Mouse (Mus musculus) limb, embryonic 10.5 days (tissue): ENCODE results near the gene Tymp. TPM values are rescaled to one million over a fixed set of nuclear protein-coding genes. Genes with fewer than 3 reads are reported as not detected.

ENCODE experiments used
- DNase-seq: peaks from one replicate; pipeline ENCODE4 v3.0.0-alpha.2; 2017; ENCODE audit warnings: low spot score
- H3K27ac ChIP-seq: fragments of 300-500 bp; sonication (generic); 2 replicates; pipeline ENCODE4 v1.5.1; 2016; ENCODE audit warnings: mild to moderate bottlenecking
- H3K27me3 ChIP-seq: fragments of 300-500 bp; sonication (generic); 2 replicates; pipeline ENCODE4 v1.6.1; 2016; ENCODE audit warnings: low read depth, mild to moderate bottlenecking; ENCODE audit not compliant: poor library complexity, severe bottlenecking
- H3K36me3 ChIP-seq: fragments of 300-500 bp; sonication (generic); 2 replicates; pipeline ENCODE4 v1.6.1; 2016; ENCODE audit warnings: mild to moderate bottlenecking, moderate library complexity
- H3K4me1 ChIP-seq: fragments of 300-500 bp; sonication (generic); 2 replicates; pipeline ENCODE4 v1.6.1; 2016
- H3K4me3 ChIP-seq: fragments of 300-500 bp; sonication (generic); 2 replicates; pipeline ENCODE4 v1.5.1; 2016; ENCODE audit warnings: mild to moderate bottlenecking, moderate library complexity
- H3K9me3 ChIP-seq: fragments of 300-500 bp; sonication (generic); replicated peaks from 2 replicates; pipeline ENCODE4 v1.6.1; 2016; ENCODE audit warnings: mild to moderate bottlenecking
- WGBS: fragments of 180-500 bp; shearing (Covaris S2); methylation state at CpG from one replicate; pipeline ENCODE4 v1.1.7; 2016; 5-methylcytosine and 5-hydroxymethylcytosine counted together
- polyA plus RNA-seq: library from polyadenylated mRNA; unstranded; fragments of >200 nt; fragmentation: Nextera tagmentation; extraction: Ambion mirVana; gene quantifications from 2 replicates; pipeline ENCODE4 v1.2.1, GENCODE M21; 2016

Gene Tymp
- polyA plus RNA-seq, 1 experiment from 2014 or later, result 1.2 TPM

DNA sequence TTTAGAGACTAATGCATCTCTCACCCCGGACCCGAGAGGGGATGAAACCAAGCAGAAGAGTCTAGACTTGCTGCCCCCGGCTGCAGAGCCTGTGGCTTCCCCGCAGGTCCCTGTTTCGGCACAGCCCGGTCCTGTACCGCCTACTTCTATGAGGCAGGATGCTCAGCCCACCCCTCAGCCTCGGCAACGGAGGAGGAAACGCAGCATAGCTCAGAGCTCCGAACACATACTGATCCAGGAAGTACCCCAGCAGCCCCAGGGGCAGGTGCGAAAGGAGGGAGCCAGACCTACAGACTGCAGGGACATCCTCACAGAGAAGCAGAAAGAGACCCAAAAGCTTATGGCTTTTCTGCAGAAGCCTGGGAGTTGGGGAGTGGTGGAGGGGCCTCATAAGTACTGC lies 10.3 kb upstream of the Tymp start:
- Histone ChIP-seq H3K36me3 (no peaks in the 10 kb centered on the region), H3K9me3 (no peaks in the 10 kb centered on the region), H3K27me3 (peaks cover 39% of the 10 kb centered on the region), H3K4me1 (no peaks in the 10 kb centered on the region), H3K27ac (no peak overlapping the region), H3K4me3 (no peak overlapping the region)
- DNase-seq, result no peak
- 41% methylated on average over 12 of the region's 12 CpGs for WGBS

DNA sequence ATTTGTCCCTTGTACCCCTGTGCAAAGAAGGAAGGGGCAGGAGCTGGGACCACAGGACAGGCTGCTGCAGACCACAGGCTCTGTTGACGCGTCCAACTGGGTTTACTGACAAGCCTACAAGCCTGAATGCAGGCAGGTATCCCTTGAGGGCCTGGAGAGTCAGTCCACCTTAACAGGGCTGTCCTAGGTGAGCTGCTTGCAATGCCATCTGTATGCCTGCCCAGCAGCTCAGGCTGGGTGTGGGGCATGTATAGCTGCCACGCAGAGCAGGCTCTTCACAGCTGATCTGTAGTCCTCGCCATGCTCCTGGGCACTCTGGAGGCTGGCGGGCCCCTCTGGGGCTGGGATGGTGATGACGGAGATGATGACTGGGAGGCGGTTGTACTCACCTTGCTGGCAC lies 7.8 kb upstream of the Tymp start, which contains the start of gene Klhdc7b:
TSS of gene Klhdc7b (plus strand) at position 301 of the 400 bp plus-strand sequence.
- DNase-seq, result no peak
- Histone ChIP-seq H3K36me3 (no peaks in the 10 kb centered on the region), H3K9me3 (no peaks in the 10 kb centered on the region), H3K27me3 (peaks cover 56% of the 10 kb centered on the region), H3K4me1 (no peaks in the 10 kb centered on the region; the same call in 1 of the 2 replicates), H3K27ac (no peak within 1 kb of the TSS), H3K4me3 (no peak within 1 kb of the TSS)
- 87% methylated on average over 7 of the region's 7 CpGs for WGBS

- WGBS, result 5% methylated on average over 10 of the region's 10 CpGs
- DNase-seq, result peak; percentile 41
- Histone ChIP-seq H3K9me3 (no peaks in the 10 kb centered on the region), H3K4me3 (peak overlapping the region; percentile 55), H3K27ac (peak overlapping the region; percentile 68; the same call in 1 of the 2 replicates), H3K27me3 (peaks cover 62% of the 10 kb centered on the region), H3K36me3 (no peaks in the 10 kb centered on the region), H3K4me1 (peaks cover 39% of the 10 kb centered on the region)
These were observed 2.6 kb upstream of the Tymp start for GRCm38 (mm10) chr15:89379429-89379828.

DNA sequence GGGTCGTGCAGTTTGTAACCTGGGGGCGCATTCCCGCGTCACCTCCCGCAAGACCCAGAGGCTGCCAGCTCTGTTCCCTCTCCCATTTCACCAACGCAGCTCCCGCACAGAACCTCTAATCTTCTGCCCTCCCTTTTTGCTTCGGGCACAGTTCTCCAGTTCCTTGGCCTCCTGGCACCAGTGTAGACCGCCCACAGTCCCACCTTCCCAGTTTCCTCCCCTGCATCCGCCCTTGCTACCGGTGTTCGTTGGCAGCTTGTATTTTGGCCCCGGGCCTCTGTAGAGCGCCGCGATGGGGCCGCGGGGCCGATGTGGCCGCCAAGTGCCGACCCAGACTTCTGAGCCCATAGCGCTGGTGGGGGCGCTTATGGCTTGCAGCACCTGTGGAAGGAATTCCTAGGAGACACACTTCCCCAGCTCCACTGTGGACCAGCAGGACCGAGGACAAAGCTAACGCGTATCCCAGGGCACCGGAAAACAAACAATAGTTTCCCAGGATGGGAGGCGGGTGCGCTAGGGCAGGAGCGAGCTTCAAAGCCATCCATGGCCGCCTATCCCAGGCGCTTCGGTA lies 2.1 kb upstream of the Tymp start, which contains the start of gene Odf3b:
TSS of gene Odf3b (minus strand) at position 452 of the 571 bp plus-strand sequence.
- Histone ChIP-seq H3K27me3 (peaks cover 62% of the 10 kb centered on the region), H3K4me3 (peak within 1 kb of the TSS; percentile 55), H3K9me3 (no peaks in the 10 kb centered on the region), H3K36me3 (no peaks in the 10 kb centered on the region), H3K27ac (peak within 1 kb of the TSS; percentile 68), H3K4me1 (peaks cover 44% of the 10 kb centered on the region)
- peak; percentile 66 for DNase-seq
- WGBS, result under 1% methylated on average over 33 of the region's 33 CpGs

DNA sequence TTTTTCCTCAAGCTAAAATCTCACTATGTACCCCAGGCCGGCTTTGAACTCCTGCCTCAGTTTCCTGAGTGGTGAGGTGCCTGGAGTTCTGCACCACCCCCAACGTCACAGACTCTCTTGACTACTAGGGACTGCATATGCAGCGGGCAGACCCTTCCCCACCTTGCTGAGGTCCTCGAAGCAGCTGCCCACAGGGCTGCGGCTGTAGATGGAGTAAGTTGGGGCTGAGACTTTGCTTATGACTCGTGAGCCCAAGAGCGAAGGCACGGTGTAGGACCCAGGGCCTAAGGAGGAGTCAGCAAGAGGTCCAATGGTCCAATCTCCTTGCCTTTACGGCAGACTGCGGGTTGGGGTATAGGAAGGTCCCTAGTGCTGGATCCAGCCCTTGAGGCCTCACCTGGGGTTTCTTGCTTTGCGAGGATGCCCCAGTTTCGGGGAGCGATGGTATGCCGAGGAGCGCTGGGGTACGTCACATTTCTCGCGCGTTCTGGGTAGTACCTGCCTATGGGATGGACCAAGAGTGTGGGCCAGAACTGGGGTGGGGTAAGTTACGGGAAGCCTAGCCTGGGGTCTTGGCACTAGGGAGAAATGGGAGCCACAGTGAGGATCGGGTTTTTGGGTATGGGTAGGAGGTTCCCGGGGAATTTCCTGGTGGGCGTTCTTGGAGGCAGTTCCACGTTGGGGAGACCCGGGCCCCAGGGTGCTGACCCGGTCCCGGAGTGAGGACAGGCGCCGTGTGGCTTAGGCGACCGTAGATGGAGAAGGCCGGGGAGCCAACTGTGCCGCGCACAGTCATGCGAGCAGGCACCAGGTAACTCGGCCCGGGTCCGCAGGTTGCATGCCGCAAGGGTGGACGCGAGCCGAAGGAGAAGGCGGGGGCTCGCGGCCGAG lies 1.3 kb upstream of the Tymp start:
- Histone ChIP-seq H3K9me3 (no peaks in the 10 kb centered on the region), H3K27ac (peak overlapping the region; percentile 68; the same call in 1 of the 2 replicates), H3K27me3 (peaks cover 62% of the 10 kb centered on the region), H3K4me3 (peak overlapping the region; percentile 55), H3K36me3 (no peaks in the 10 kb centered on the region), H3K4me1 (peaks cover 47% of the 10 kb centered on the region)
- 11% methylated on average over 46 of the region's 46 CpGs for WGBS
- DNase-seq, result peak; percentile 49

- H3K27ac ChIP-seq, result no peak overlapping the region
- H3K4me3 ChIP-seq, result peak overlapping the region; percentile 26
- H3K36me3 ChIP-seq, result peaks cover 7% of the 10 kb centered on the region
- H3K4me1 ChIP-seq, result peaks cover 55% of the 10 kb centered on the region
- WGBS, result 4% methylated on average over 18 of the region's 18 CpGs
- DNase-seq, result peak; percentile 51
- H3K27me3 ChIP-seq, result peaks cover 57% of the 10 kb centered on the region
- H3K9me3 ChIP-seq, result no peaks in the 10 kb centered on the region
These were observed 523 bp upstream of the Tymp start for GRCm38 (mm10) chr15:89377362-89377761.

DNA sequence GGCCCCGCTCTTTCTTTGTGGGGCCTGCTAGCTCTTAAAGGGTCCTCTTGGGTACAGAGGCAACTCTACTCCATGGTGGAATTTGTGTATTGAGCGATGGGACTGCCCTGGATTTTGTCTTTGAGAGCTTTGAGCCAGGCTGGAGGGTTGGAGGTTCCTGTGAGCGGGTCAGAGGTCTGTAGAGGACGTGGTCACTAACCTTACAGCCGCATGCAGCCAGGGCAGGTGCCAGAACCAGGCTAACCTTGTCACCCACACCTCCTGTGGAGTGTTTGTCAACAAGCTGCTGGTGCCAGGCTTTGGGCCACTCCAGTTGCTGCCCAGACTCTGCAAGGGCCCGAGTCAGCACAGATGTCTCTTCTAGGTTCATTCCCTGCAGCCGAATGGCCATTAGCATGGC lies 799 bp downstream of the Tymp start:
- no peak overlapping the region for H3K4me3 ChIP-seq
- WGBS, result 80% methylated on average over 7 of the region's 7 CpGs
- H3K4me1 ChIP-seq, result peaks cover 59% of the 10 kb centered on the region
- no peaks in the 10 kb centered on the region for H3K9me3 ChIP-seq
- peaks cover 20% of the 10 kb centered on the region for H3K36me3 ChIP-seq
- DNase-seq, result no peak
- H3K27me3 ChIP-seq, result peaks cover 54% of the 10 kb centered on the region
- H3K27ac ChIP-seq, result no peak overlapping the region

- DNase-seq, result no peak
- Histone ChIP-seq H3K36me3 (peaks cover 30% of the 10 kb centered on the region), H3K27me3 (peaks cover 43% of the 10 kb centered on the region), H3K9me3 (no peaks in the 10 kb centered on the region), H3K27ac (no peak overlapping the region), H3K4me3 (no peak overlapping the region), H3K4me1 (peaks cover 59% of the 10 kb centered on the region)
- 92% methylated on average over 17 of the region's 17 CpGs for WGBS
These were observed 1.9 kb downstream of the Tymp start for GRCm38 (mm10) chr15:89374801-89375534.

DNA sequence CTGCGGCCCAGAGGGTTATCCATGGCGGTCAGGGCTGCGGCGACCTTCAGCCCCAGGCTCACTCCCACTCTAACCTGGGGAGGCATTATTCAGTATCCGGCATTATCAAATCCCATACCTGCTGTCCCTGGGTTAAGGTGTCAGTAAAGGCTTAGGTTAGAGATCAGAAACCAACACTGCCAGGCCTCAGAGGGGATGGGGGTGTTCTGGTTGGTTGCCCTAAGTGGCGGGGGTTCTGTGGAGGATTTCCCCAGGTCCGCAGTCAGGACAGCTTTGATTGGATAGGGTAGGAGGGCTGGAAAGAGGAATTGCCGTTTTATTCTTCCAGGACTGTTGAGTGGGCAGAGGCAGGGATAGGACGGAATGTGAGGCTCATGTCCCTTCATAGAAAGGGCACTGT lies 2.5 kb downstream of the Tymp start:
- Histone ChIP-seq H3K9me3 (no peaks in the 10 kb centered on the region), H3K27ac (peak overlapping the region; percentile 93), H3K36me3 (peaks cover 37% of the 10 kb centered on the region), H3K4me1 (peaks cover 57% of the 10 kb centered on the region), H3K27me3 (peaks cover 37% of the 10 kb centered on the region), H3K4me3 (peak overlapping the region; percentile 66)
- no peak for DNase-seq
- WGBS, result 51% methylated on average over 9 of the region's 9 CpGs

DNA sequence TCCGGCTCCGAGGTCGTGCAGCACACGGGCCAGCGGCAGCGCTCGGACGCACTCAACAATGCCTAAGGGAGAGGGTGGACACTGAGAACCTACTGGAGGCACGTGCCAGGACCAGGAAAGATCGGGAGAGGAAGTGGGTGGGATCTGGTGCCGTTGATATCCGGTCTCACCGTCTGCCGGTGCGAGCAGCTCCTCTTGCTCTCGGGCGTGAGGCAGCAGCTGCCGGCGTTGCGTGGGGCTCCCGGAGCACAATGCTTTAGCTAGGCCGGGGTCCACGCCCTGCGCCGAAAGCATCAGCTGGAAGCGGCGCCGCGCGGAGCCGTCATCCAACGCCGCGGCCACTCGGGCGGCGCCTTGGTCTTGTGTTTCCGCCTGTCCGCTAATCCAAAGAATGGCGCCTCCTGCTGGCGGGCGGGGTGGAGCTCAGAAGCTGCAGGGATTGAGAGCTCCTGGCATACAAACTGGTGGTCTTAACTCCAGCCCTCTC lies 3.0 kb downstream of the Tymp start, which contains the start of gene Sco2:
TSS of gene Sco2 (minus strand) at position 85 of the 487 bp plus-strand sequence.
- Histone ChIP-seq H3K36me3 (peaks cover 42% of the 10 kb centered on the region), H3K27me3 (peaks cover 31% of the 10 kb centered on the region), H3K4me3 (peak within 1 kb of the TSS; percentile 66), H3K9me3 (no peaks in the 10 kb centered on the region), H3K27ac (peak within 1 kb of the TSS; percentile 93), H3K4me1 (peaks cover 51% of the 10 kb centered on the region)
- DNase-seq, result peak; percentile 99
- WGBS, result 0% methylated on average over 42 of the region's 42 CpGs

- H3K27ac ChIP-seq, result peak overlapping the region; percentile 93
- H3K27me3 ChIP-seq, result peaks cover 25% of the 10 kb centered on the region
- 2% methylated on average over 35 of the region's 35 CpGs for WGBS
- no peaks in the 10 kb centered on the region for H3K9me3 ChIP-seq
- peaks cover 45% of the 10 kb centered on the region for H3K4me1 ChIP-seq
- DNase-seq, result peak; percentile 85
- peaks cover 48% of the 10 kb centered on the region for H3K36me3 ChIP-seq
- peak overlapping the region; percentile 66 for H3K4me3 ChIP-seq
These were observed 3.6 kb downstream of the Tymp start for GRCm38 (mm10) chr15:89373027-89373761.

DNA sequence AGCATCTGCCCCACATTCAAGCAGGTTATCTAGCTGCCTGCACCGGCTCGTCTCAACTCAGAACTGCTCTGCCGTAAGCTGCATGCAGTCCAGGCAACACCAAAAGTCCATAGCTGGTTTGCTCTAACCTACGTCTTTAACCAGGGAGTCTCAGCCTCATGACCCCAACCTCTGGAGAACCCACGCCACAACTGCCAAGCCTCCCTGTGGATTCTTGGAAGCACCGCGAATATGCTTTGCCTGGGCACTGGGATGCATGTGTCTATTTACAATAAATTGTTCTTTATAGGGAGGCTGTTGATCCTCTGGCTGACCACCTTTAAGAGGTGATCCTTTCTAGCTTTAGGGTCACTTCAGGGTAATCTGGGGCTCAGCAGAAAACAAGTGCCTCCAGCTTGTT lies 4.3 kb downstream of the Tymp start:
- H3K27ac ChIP-seq, result no peak overlapping the region
- 85% methylated on average over 7 of the region's 7 CpGs for WGBS
- H3K27me3 ChIP-seq, result peaks cover 19% of the 10 kb centered on the region
- peak overlapping the region; percentile 66 for H3K4me3 ChIP-seq
- H3K4me1 ChIP-seq, result peaks cover 39% of the 10 kb centered on the region
- H3K9me3 ChIP-seq, result no peaks in the 10 kb centered on the region
- DNase-seq, result no peak
- H3K36me3 ChIP-seq, result peaks cover 55% of the 10 kb centered on the region
